Comparison of ENCODE assay signal across 1 mouse cellular context in genomic region chr12:112955800-112956199, GRCm38 (mm10).
A peak's percentile ranks its signal among the peaks of the same experiment; 100 is the strongest.
TF ChIP-seq lines count a peak whose summit lies in the region.

No protein-coding gene starts in this region.

TF ChIP-seq in CH12.LX, 34 proteins besides CTCF, POLR2A, EP300 and RAD21 (continued from another document):
- TF ChIP-seq SMC3 (IDR thresholded peaks at IDR 0.05; ENCODE audit: low read depth, low read length) (peak; percentile 81), MEF2A (IDR thresholded peaks at IDR 0.05; ENCODE audit: borderline replicate concordance, low read depth, low read length) (no peak), ELF1 (IDR thresholded peaks at IDR 0.05; ENCODE audit: low read depth, low read length) (no peak), CHD2 (IDR thresholded peaks at IDR 0.05; ENCODE audit: low read length) (no peak), ZNF384 (IDR thresholded peaks at IDR 0.05; ENCODE audit: low read depth, low read length) (no peak), USF2 (conservative IDR thresholded peaks at IDR 0.05; ENCODE audit: low read depth, low read length) (no peak), NELFE (IDR thresholded peaks at IDR 0.05; ENCODE audit: low read depth, low read length) (no peak), POLR2AphosphoS2 (IDR thresholded peaks at IDR 0.05; ENCODE audit: low read depth, low read length) (no peak), RCOR1 (conservative IDR thresholded peaks at IDR 0.05; ENCODE audit: low read depth, low read length) (no peak), ZC3H11A (IDR thresholded peaks at IDR 0.05; ENCODE audit: low read depth, low read length) (no peak), ZKSCAN1 (IDR thresholded peaks at IDR 0.05; ENCODE audit: borderline replicate concordance, low read depth, low read length) (no peak), JUND (conservative IDR thresholded peaks at IDR 0.05; ENCODE audit: low read depth, low read length) (no peak)
